Mouse (Mus musculus) Patski (cell line): ENCODE measurements at regions not wholly inside any gene's neighbourhood (a gene's known extent, or its start where the extent isn't known, plus 50 kb on each side); places are given as distances from the start of the nearest gene placed in this dataset.

Source experiments
- ATAC-seq: fragments of 100-300 bp; one replicate; pipeline ENCODE4 v1.8.0; 2021
- CTCF ChIA-PET: fragments of 350-600 bp; sonication (Branson Sonifier 250); formaldehyde crosslinking; loops from one replicate; lab custom pipeline; 2022; ENCODE audit warnings: inconsistent platforms; lab: Charles Lee
- POLR2A ChIA-PET: fragments of 350-600 bp; sonication (Branson Sonifier 250); formaldehyde crosslinking; loops from one replicate; lab custom pipeline; 2022; ENCODE audit warnings: antibody characterized with exemption, inconsistent platforms; lab: Charles Lee
- DNase-seq: peaks from one replicate; pipeline ENCODE4 v3.0.0-alpha.2; 2011; ENCODE audit warnings: low read depth, low spot score
- H3K27me3 ChIP-seq: fragments of 371-371 bp; one replicate; pipeline ENCODE4 v1.5.1; 2021
- CTCF ChIP-seq: fragments of 100-300 bp; IDR thresholded peaks from one replicate; pipeline ENCODE4 v1.5.1; 2021
- in situ Hi-C: fragments of 300-500 bp; cut with MboI; formaldehyde crosslinking; loops from 3 replicates; pipeline ENCODE4 v1.11.1; 2018; ENCODE audit warnings: low pct_unique_long_range_greater_than_20kb, mixed read lengths

GRCm38 (mm10) chr2:72561383-72561782, 85.4 kb downstream of the Cdca7 start:
- TF ChIP-seq CTCF, result no peak
- in situ Hi-C loops, result no loop called here
- POLR2A ChIA-PET, result no interaction called here
- ATAC-seq (no peak), DNase-seq (no peak)
- H3K27me3 ChIP-seq, result peaks cover 42% of the 10 kb centered on the region
- CTCF ChIA-PET, result no interaction called here

DNA sequence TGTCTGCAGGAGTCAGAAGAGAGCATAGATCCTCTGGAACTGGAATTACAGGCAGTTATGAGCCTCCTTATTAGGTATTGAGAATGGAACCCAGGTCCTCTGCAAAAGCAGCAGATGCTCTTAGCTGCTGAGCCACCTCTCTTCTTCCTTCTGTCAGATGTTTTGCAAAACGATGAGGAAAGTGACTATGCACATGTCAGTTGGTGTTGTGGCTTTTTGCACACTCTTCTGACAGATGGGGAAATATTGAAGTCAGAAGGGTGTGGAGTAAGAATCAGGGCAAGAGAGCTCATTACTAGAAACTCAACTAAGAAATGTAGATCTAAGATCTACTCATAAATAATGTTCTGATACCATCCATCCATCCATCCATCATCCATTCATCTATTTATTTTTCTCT, 102.4 kb downstream of the Cdca7 start:
- H3K27me3 ChIP-seq, result peaks cover 35% of the 10 kb centered on the region
- in situ Hi-C loops, result no loop called here
- no peak for ATAC-seq
- TF ChIP-seq CTCF, result no peak
- DNase-seq, result no peak
- POLR2A ChIA-PET, result no interaction called here
- CTCF ChIA-PET, result interaction anchor here (1.1 kb wide), 1 partner anchor 13 kb away, joined by 3 read pairs; no protein-coding TSS in a partner anchor

- no peak for DNase-seq
- H3K27me3 ChIP-seq, result peaks cover 42% of the 10 kb centered on the region
- no peak for TF ChIP-seq CTCF
- POLR2A ChIA-PET, result interaction anchor here (0.7 kb wide), 1 partner anchor 573 kb away, joined by 4 read pairs; no protein-coding TSS in a partner anchor
- CTCF ChIA-PET, result no interaction called here
- no peak for ATAC-seq
- in situ Hi-C loops, result no loop called here
These were observed 105.2 kb downstream of the Cdca7 start for GRCm38 (mm10) chr2:72581136-72581535.

DNA sequence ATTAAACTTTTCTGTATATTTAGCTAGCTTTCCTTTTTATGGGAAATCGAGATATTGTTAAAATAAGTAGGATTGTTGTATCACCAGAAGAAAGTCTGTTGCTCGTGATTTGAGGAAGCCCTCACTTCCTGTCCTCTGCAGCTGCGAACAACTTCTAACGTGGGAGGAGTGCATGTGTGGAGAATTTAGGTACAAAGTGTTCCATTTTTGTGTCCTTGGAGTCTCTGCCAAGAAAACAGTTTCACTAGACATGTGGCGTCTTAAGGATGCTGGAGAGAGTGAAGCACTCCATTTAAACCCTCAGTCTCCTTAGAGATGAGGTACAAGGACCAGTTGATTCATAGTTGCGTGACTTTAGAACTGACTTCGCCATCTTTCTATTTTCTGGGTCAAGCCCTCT, 112.9 kb downstream of the Cdca7 start:
- ATAC-seq (no peak), DNase-seq (no peak)
- in situ Hi-C loops, result no loop called here
- H3K27me3 ChIP-seq, result peaks cover 17% of the 10 kb centered on the region
- POLR2A ChIA-PET, result no interaction called here
- CTCF ChIA-PET, result no interaction called here
- no peak for TF ChIP-seq CTCF

- ChIA-PET POLR2A (no interaction called here), CTCF (no interaction called here)
- in situ Hi-C loops, result no loop called here
- ATAC-seq, result no peak
- TF ChIP-seq CTCF, result no peak
- H3K27me3 ChIP-seq, result peaks cover 10% of the 10 kb centered on the region
- DNase-seq, result no peak
These were observed 116.1 kb downstream of the Cdca7 start for GRCm38 (mm10) chr2:72592011-72592410.

DNA sequence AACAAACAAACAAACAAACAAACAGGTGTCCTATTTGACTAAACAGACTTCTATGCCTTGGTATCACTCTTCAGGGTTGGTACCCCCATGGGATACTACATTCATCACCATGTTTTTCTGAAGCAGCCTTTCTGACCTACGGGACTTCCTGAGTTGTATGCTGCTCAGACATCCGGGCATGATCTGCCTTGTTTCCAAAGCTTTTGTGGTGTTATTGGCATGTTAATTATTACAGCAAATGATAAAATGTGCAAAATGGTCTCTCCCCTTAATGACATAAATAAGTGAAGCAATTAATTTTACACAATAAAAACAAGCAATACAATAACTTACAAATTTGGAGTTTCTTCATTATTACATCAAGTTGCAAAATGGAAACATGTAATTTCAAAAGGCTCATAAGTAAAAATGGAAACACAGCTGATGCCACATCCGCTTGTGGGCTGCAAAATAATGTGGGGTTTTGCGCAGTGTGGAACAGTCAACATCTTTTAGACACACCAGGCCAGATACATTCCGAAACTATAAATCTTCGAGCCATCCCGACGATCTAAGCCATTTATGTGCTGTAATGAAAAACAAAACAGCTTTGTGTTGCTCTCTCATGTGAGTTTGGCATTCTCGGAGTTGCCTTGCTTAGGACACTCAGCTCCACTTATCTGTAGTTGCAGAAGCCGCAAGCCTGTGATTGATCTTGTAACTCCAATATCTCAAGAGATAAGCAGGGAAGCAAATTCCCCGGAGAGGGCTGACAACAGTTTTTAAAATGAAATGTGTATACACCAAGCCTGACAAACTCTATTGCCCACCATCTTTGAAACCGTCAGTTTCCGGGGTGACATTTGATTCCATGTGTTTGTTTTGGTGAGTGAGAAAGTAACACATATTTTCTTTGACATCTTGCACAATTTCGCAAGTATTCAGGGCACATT, 121.3 kb downstream of the Cdca7 start:
- no peak for DNase-seq
- TF ChIP-seq CTCF, result no peak
- ATAC-seq, result no peak
- peaks cover 8% of the 10 kb centered on the region for H3K27me3 ChIP-seq
- ChIA-PET CTCF (no interaction called here), POLR2A (no interaction called here)
- in situ Hi-C loops, result no loop called here

DNA sequence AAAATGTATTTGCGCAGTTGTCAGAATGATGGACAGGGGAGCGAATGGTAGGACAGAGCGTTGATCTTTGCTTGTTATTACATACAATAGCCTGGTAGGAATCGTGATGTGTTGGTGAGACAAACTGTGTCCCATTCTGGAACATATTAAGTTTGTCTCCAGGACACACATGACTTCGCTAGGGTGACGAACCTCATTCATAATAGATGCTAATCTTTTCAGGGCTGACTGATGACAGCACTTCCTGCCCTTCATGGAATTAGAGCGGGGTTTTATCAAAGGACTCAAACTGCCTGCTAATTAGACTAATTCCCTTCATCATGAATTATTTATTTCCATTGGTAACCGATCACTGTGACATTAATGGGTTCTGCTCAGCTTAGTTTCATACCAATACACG, 122.0 kb downstream of the Cdca7 start:
- DNase-seq, result no peak
- peaks cover 5% of the 10 kb centered on the region for H3K27me3 ChIP-seq
- ChIA-PET POLR2A (no interaction called here), CTCF (no interaction called here)
- in situ Hi-C loops, result no loop called here
- no peak for ATAC-seq
- TF ChIP-seq CTCF, result no peak

DNA sequence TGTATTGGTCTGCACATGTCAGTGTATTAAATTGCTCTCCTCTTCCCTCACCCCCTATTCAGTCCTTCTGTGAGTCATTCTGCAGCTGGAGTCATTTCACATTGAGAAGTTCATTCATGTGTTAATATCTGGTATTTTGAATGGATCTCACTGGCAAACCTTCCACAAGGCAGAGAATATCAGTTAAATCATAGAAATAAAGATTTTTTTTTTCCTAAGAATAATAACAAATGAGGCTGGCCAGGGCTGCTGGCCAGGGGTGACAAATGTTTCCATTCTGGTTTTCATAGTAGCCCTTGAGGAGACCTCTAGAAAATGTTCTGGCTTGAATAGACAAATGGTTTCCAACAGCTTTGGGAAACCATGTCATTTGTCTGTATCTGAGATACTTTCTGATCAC, 124.8 kb downstream of the Cdca7 start:
- DNase-seq, result no peak
- ChIA-PET POLR2A (no interaction called here), CTCF (no interaction called here)
- no peak for TF ChIP-seq CTCF
- no peak for ATAC-seq
- in situ Hi-C loops, result no loop called here
- peaks cover 5% of the 10 kb centered on the region for H3K27me3 ChIP-seq

DNA sequence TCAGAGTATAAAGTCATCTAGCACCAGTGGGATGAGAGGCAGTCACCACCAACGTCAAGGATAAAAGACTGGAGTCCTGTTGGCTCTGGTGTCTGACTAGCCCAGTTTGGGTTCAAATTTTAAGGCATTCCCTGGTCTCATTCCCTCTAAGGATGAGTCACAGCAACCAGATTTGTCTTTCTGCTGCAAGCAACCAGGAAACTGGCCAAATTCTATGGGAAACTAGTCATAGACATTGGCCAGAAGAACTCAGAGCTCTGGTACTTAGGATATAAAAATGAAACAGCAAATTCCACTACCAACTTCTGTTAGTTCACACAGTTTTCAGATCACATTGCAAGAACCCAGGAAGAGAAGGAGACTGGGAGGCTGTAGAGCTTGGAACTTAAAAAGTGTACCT, 126.2 kb downstream of the Cdca7 start:
- H3K27me3 ChIP-seq, result peaks cover 5% of the 10 kb centered on the region
- peak; percentile 20 for DNase-seq
- ChIA-PET POLR2A (interaction anchor here (0.6 kb wide), 1 partner anchor 482 kb away, joined by 3 read pairs; no protein-coding TSS in a partner anchor), CTCF (interaction anchor here (1.4 kb wide), 1 partner anchor 18 kb away, joined by 4 read pairs; no protein-coding TSS in a partner anchor)
- TF ChIP-seq CTCF, result no peak
- in situ Hi-C loops, result no loop called here
- ATAC-seq, result no peak

DNA sequence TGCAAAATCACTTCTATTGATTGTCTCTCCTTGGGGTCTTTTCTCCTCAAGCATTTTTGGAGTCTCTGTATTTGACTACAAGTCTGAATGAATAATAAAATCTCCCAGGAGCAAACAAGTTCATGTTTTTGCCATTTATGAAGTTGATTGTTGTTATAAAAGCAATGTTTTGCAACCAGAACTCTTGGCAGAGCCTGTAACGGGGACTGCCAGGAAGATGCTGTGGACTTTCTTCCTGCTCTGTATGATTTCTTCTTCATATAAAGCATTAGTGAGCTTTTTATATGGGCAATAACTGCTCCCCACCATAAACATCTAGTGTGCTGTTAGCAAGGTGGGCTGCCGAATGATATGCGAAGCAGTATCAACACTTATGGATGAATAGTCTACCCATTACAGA, 136.3 kb downstream of the Cdca7 start:
- in situ Hi-C loops, result no loop called here
- TF ChIP-seq CTCF, result no peak
- no peak for DNase-seq
- POLR2A ChIA-PET, result no interaction called here
- ATAC-seq, result no peak
- H3K27me3 ChIP-seq, result peaks cover 10% of the 10 kb centered on the region
- CTCF ChIA-PET, result no interaction called here

DNA sequence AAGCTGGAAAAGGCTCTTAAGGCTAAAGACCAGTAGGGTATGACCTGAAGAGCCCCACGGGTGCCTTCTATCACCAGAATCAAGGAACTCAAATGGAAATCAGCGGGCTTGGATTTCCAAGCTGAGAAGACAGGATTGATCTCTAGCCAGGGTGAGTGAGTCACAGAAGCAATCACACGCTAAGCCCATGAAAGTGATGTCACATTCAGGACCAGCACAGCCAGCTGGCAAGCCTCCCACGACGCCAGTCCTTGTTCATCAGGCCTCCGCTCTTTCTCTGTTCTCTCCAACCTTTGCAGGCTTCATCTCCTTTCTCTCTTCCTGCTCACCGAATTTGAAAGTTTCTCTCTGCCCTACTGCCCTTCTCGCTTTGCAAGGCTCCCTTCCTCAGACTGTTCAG, 138.3 kb downstream of the Cdca7 start:
- DNase-seq, result no peak
- POLR2A ChIA-PET, result no interaction called here
- ATAC-seq, result no peak

More for the DNA sequence above, 138.3 kb downstream of the Cdca7 start:
- in situ Hi-C loops, result no loop called here
- CTCF ChIA-PET, result interaction anchor here (1.5 kb wide), 1 partner anchor 9 kb away, joined by 4 read pairs; no protein-coding TSS in a partner anchor
- H3K27me3 ChIP-seq, result peaks cover 23% of the 10 kb centered on the region
- no peak for TF ChIP-seq CTCF
